Mouse (Mus musculus): ENCODE data around the gene Kdm2a. TPM values are rescaled to one million over a fixed set of nuclear protein-coding genes. Genes with fewer than 3 reads are reported as not detected.

The Kdm2a gene
- polyA plus RNA-seq, 1 experiment, result 20.3 TPM

DNA sequence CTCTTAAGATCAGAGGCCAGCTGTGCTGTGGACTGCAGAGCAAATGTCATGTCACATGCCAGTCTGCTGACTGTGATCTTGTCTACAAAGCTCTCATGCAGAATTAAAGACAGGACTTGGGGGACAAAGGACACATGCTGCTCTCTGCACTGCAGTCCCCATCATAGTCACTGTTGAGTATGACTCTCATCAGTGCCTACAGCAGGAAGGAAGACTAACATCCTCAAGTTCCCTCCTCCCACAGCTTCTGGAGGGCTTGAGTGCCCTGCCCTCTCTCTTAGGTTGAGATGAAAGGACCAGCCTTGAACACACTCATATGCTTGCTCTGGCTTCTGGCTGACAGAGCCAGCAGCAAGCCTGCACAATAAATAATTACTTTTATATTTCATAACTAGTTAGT lies 19.6 kb upstream of the Kdm2a start:
- no peak overlapping the region for H3ac ChIP-seq (ENCODE audit: control insufficient read depth, insufficient read length)
- no peaks in the 10 kb centered on the region for H3K27me3 ChIP-seq (ENCODE audit: control insufficient read depth, insufficient read depth, insufficient read length)
- no peaks in the 10 kb centered on the region for H3K79me2 ChIP-seq (ENCODE audit: control insufficient read depth, insufficient read depth)
- H3K36me3 ChIP-seq (ENCODE audit: control insufficient read depth, insufficient read depth), result no peaks in the 10 kb centered on the region
- no peak overlapping the region for H3K4me3 ChIP-seq
- no peak for TF ChIP-seq MYOG (IDR thresholded peaks at IDR 0.05; ENCODE audit: control insufficient read depth in 1 of 3, insufficient read depth in 1 of 3, insufficient read length in 2 of 3, low read depth in 2 of 3)
- TF ChIP-seq REST (IDR thresholded peaks at IDR 0.05; ENCODE audit: insufficient read depth, insufficient read length), result no peak
- no peak for TF ChIP-seq POLR2AphosphoS2 (IDR thresholded peaks at IDR 0.05; ENCODE audit: insufficient read length, low read depth)
- no peak for TF ChIP-seq SRF (IDR thresholded peaks at IDR 0.05; ENCODE audit: control insufficient read depth, insufficient read length, low read depth)
- no peak for TF ChIP-seq USF1 (IDR thresholded peaks at IDR 0.05; ENCODE audit: low read depth)
- no peak for TF ChIP-seq TCF12 (IDR thresholded peaks at IDR 0.05; ENCODE audit: insufficient read depth, poor library complexity, severe bottlenecking)
- no peak for TF ChIP-seq CEBPB (IDR thresholded peaks at IDR 0.05; ENCODE audit: insufficient read depth, poor library complexity, severe bottlenecking)
- no peak for TF ChIP-seq MYOD1 (IDR thresholded peaks at IDR 0.05; ENCODE audit: control insufficient read depth in 1 of 3, insufficient read length in 2 of 3, low read depth in 2 of 3)
- H3K4me2 ChIP-seq (ENCODE audit: low read depth), result no peak overlapping the region

DNA sequence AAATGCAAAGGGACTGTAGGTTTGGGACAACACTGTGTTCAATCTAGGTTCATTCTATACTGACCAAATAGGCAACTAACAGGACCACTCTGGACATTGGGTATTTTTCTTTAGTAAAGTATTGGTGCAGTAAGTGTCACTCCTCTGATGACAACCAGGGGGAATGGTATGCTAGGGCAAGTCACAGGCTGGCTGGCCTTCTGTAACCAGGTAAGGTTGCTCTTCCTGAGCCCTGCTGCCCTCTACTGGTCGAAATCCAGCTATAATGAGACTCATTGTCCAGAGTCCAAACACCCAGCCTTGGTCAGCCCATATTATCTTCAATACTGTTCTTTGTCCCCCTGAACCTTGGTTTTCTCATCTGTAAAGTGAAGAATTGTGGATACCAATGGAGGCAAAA lies 19.1 kb upstream of the Kdm2a start:
- TF ChIP-seq REST (IDR thresholded peaks at IDR 0.05; ENCODE audit: insufficient read depth, insufficient read length) (no peak), SRF (IDR thresholded peaks at IDR 0.05; ENCODE audit: control insufficient read depth, insufficient read length, low read depth) (no peak), TCF12 (IDR thresholded peaks at IDR 0.05; ENCODE audit: insufficient read depth, poor library complexity, severe bottlenecking) (no peak), MYOG (IDR thresholded peaks at IDR 0.05; ENCODE audit: control insufficient read depth in 1 of 3, insufficient read depth in 1 of 3, insufficient read length in 2 of 3, low read depth in 2 of 3) (no peak), E2F4 (IDR thresholded peaks at IDR 0.05; ENCODE audit: insufficient read depth) (no peak), MAX (IDR thresholded peaks at IDR 0.05; ENCODE audit: low read depth) (no peak), POLR2A (IDR thresholded peaks at IDR 0.05; ENCODE audit: insufficient read length, low read depth) (no peak), POLR2AphosphoS2 (IDR thresholded peaks at IDR 0.05; ENCODE audit: insufficient read length, low read depth) (no peak), TCF3 (IDR thresholded peaks at IDR 0.05; ENCODE audit: insufficient read length, low read depth) (no peak), MYOD1 (IDR thresholded peaks at IDR 0.05; ENCODE audit: control insufficient read depth in 1 of 3, insufficient read length in 2 of 3, low read depth in 2 of 3) (no peak), CEBPB (IDR thresholded peaks at IDR 0.05; ENCODE audit: insufficient read depth, poor library complexity, severe bottlenecking) (no peak)
- Histone ChIP-seq H3K4me3 (no peak overlapping the region), H3K36me3 (ENCODE audit: control insufficient read depth, insufficient read depth) (no peaks in the 10 kb centered on the region), H3K79me2 (ENCODE audit: control insufficient read depth, insufficient read depth) (no peaks in the 10 kb centered on the region), H3K27me3 (ENCODE audit: control insufficient read depth, insufficient read depth, insufficient read length) (no peaks in the 10 kb centered on the region), H3K4me2 (ENCODE audit: low read depth) (no peak overlapping the region), H3ac (ENCODE audit: control insufficient read depth, insufficient read length) (no peak overlapping the region)

DNA sequence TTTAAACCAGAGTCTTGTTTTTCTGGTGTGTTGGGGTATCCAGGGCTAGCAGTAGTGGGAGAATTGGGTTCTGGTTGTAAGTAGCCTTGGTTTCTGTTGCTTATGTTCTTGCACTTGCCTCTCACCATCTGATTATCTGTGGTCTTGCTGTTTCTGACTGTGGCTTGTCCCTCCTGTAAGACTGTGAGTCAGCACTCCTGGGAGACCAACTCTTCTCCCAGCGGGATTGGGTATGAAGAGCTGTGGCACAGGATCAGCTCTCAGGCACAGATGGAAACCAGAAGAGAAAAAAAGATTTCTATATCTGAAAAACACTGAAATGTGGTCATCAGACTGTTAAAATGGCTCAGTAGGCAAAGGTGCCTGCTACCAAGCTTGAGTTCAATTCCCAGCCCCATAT lies 16.5 kb upstream of the Kdm2a start:
- Histone ChIP-seq H3K4me3 (no peak overlapping the region), H3K4me2 (ENCODE audit: low read depth) (peak overlapping the region; percentile 21), H3K27me3 (ENCODE audit: control insufficient read depth, insufficient read depth, insufficient read length) (no peaks in the 10 kb centered on the region), H3K79me2 (ENCODE audit: control insufficient read depth, insufficient read depth) (no peaks in the 10 kb centered on the region), H3K36me3 (ENCODE audit: control insufficient read depth, insufficient read depth) (no peaks in the 10 kb centered on the region), H3ac (ENCODE audit: control insufficient read depth, insufficient read length) (no peak overlapping the region)
- TF ChIP-seq MYOG (IDR thresholded peaks at IDR 0.05; ENCODE audit: control insufficient read depth in 1 of 3, insufficient read depth in 1 of 3, insufficient read length in 2 of 3, low read depth in 2 of 3), result no peak
- no peak for TF ChIP-seq TCF3 (IDR thresholded peaks at IDR 0.05; ENCODE audit: insufficient read length, low read depth)
- no peak for TF ChIP-seq MAX (IDR thresholded peaks at IDR 0.05; ENCODE audit: low read depth)
- TF ChIP-seq SRF (IDR thresholded peaks at IDR 0.05; ENCODE audit: control insufficient read depth, insufficient read length, low read depth), result no peak
- no peak for TF ChIP-seq USF1 (IDR thresholded peaks at IDR 0.05; ENCODE audit: low read depth)
- no peak for TF ChIP-seq REST (IDR thresholded peaks at IDR 0.05; ENCODE audit: insufficient read depth, insufficient read length)
- no peak for TF ChIP-seq TCF12 (IDR thresholded peaks at IDR 0.05; ENCODE audit: insufficient read depth, poor library complexity, severe bottlenecking)
- TF ChIP-seq MYOD1 (IDR thresholded peaks at IDR 0.05; ENCODE audit: control insufficient read depth in 1 of 3, insufficient read length in 2 of 3, low read depth in 2 of 3), result no peak
- TF ChIP-seq E2F4 (IDR thresholded peaks at IDR 0.05; ENCODE audit: insufficient read depth), result no peak
- no peak for TF ChIP-seq POLR2AphosphoS2 (IDR thresholded peaks at IDR 0.05; ENCODE audit: insufficient read length, low read depth)
- TF ChIP-seq POLR2A (IDR thresholded peaks at IDR 0.05; ENCODE audit: insufficient read length, low read depth), result no peak
- TF ChIP-seq CEBPB (IDR thresholded peaks at IDR 0.05; ENCODE audit: insufficient read depth, poor library complexity, severe bottlenecking), result no peak

DNA sequence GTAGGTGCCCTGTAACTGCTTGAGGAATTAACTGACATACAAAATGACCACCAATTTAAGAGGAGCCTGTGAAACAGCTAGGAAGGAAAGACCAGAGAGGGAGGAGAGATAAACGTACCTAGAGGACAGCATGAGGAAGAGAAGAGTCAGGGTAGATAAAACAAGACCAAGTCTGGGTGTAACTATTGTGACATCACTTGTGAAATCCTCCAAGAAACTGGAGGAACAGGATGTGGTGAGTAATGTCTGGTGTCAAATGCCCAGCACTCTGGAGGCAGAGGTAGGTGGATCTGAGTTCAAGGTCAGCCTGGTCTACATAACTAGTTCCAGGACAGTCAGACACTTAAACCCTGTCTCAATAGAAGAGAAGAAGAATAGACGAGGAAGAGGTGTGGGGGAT lies 11.0 kb upstream of the Kdm2a start:
- TF ChIP-seq POLR2A (IDR thresholded peaks at IDR 0.05; ENCODE audit: insufficient read length, low read depth) (no peak), MYOD1 (IDR thresholded peaks at IDR 0.05; ENCODE audit: control insufficient read depth in 1 of 3, insufficient read length in 2 of 3, low read depth in 2 of 3) (no peak), TCF12 (IDR thresholded peaks at IDR 0.05; ENCODE audit: insufficient read depth, poor library complexity, severe bottlenecking) (no peak), SRF (IDR thresholded peaks at IDR 0.05; ENCODE audit: control insufficient read depth, insufficient read length, low read depth) (no peak), TCF3 (IDR thresholded peaks at IDR 0.05; ENCODE audit: insufficient read length, low read depth) (no peak), REST (IDR thresholded peaks at IDR 0.05; ENCODE audit: insufficient read depth, insufficient read length) (no peak), MAX (IDR thresholded peaks at IDR 0.05; ENCODE audit: low read depth) (no peak), USF1 (IDR thresholded peaks at IDR 0.05; ENCODE audit: low read depth) (no peak), E2F4 (IDR thresholded peaks at IDR 0.05; ENCODE audit: insufficient read depth) (no peak), MYOG (IDR thresholded peaks at IDR 0.05; ENCODE audit: control insufficient read depth in 1 of 3, insufficient read depth in 1 of 3, insufficient read length in 2 of 3, low read depth in 2 of 3) (no peak)
- Histone ChIP-seq H3K4me2 (ENCODE audit: low read depth) (no peak overlapping the region), H3K36me3 (ENCODE audit: control insufficient read depth, insufficient read depth) (no peaks in the 10 kb centered on the region)

DNA sequence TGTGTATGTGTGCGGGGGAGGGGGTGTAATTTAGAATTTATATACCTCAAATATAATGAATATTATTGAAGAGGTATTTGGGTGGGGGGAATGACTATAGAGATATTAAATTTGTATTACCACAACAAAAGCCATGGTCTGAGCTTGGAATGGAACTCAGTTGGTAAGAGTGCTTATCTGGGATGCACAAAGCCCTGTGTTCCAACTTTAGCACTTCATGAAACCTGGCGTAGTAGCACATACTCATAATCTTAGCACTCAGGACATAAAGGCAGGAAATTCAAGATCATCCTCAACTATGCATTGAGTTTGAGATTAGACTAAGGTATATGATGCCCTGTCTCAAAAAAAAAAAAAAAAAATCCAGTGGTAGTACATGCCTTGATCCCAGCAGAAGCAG lies 6.8 kb upstream of the Kdm2a start:
- no peaks in the 10 kb centered on the region for H3K27me3 ChIP-seq (ENCODE audit: control insufficient read depth, insufficient read depth, insufficient read length)
- H3K79me2 ChIP-seq (ENCODE audit: control insufficient read depth, insufficient read depth), result no peaks in the 10 kb centered on the region
- TF ChIP-seq E2F4 (IDR thresholded peaks at IDR 0.05; ENCODE audit: insufficient read depth), result no peak
- no peak for TF ChIP-seq USF1 (IDR thresholded peaks at IDR 0.05; ENCODE audit: low read depth)
- TF ChIP-seq MYOD1 (IDR thresholded peaks at IDR 0.05; ENCODE audit: control insufficient read depth in 1 of 3, insufficient read length in 2 of 3, low read depth in 2 of 3), result no peak
- no peak for TF ChIP-seq MYOG (IDR thresholded peaks at IDR 0.05; ENCODE audit: control insufficient read depth in 1 of 3, insufficient read depth in 1 of 3, insufficient read length in 2 of 3, low read depth in 2 of 3)
- TF ChIP-seq SRF (IDR thresholded peaks at IDR 0.05; ENCODE audit: control insufficient read depth, insufficient read length, low read depth), result no peak
- no peak for TF ChIP-seq CEBPB (IDR thresholded peaks at IDR 0.05; ENCODE audit: insufficient read depth, poor library complexity, severe bottlenecking)
- no peak for TF ChIP-seq TCF12 (IDR thresholded peaks at IDR 0.05; ENCODE audit: insufficient read depth, poor library complexity, severe bottlenecking)
- TF ChIP-seq POLR2A (IDR thresholded peaks at IDR 0.05; ENCODE audit: insufficient read length, low read depth), result no peak
- no peak for TF ChIP-seq TCF3 (IDR thresholded peaks at IDR 0.05; ENCODE audit: insufficient read length, low read depth)
- TF ChIP-seq REST (IDR thresholded peaks at IDR 0.05; ENCODE audit: insufficient read depth, insufficient read length), result no peak
- no peak for TF ChIP-seq POLR2AphosphoS2 (IDR thresholded peaks at IDR 0.05; ENCODE audit: insufficient read length, low read depth)
- no peak for TF ChIP-seq MAX (IDR thresholded peaks at IDR 0.05; ENCODE audit: low read depth)
- no peaks in the 10 kb centered on the region for H3K36me3 ChIP-seq (ENCODE audit: control insufficient read depth, insufficient read depth)
- no peak overlapping the region for H3K4me2 ChIP-seq (ENCODE audit: low read depth)
- H3ac ChIP-seq (ENCODE audit: control insufficient read depth, insufficient read length), result no peak overlapping the region
- no peak overlapping the region for H3K4me3 ChIP-seq

More for the DNA sequence above, 11.0 kb upstream of the Kdm2a start:
- H3ac ChIP-seq (ENCODE audit: control insufficient read depth, insufficient read length), result no peak overlapping the region
- H3K79me2 ChIP-seq (ENCODE audit: control insufficient read depth, insufficient read depth), result no peaks in the 10 kb centered on the region
- no peak overlapping the region for H3K4me3 ChIP-seq
- no peaks in the 10 kb centered on the region for H3K27me3 ChIP-seq (ENCODE audit: control insufficient read depth, insufficient read depth, insufficient read length)

All from myocyte (in vitro differentiated cells).